Mouse (Mus musculus): Measurements from ENCODE around the gene Ccr5.
"Not testable (repeated sequence)": the region's sequence is repeated elsewhere in the genome, so short reads cannot be mapped to it uniquely, and the experiment has no call there.

Gene Ccr5

GRCm38 (mm10) chr9:124121387-124122184, at the start of gene Ccr5:
Ccr5 (plus strand) TSS chr9:124121543.
- in situ Hi-C loops (cut with MboI, MseI) = no loop called here

DNA sequence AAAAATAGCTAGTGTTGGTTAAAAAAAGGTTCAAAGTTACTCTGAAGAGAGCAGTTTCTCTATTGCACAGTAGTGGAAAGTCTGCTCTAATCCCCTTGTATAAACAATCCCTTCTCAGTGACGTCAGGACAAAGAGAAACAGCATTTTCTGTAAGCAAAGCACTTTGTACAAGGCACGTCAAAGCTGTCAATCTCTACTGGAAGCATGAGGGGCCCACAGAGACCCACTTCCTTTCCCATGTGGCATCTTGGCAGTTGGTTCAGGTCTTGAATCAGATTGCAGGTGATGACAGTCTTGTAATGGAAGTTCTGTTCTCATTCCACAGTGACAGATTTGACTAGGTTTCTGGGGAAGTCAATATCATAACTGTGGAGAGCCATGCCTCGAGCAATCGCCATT, 41.5 kb upstream of the Ccr5 start:
- in situ Hi-C loops (cut with MboI, MseI) = no loop called here

GRCm38 (mm10) chr9:124080471-124080870, 40.9 kb upstream of the Ccr5 start:
- in situ Hi-C loops (cut with MboI, MseI) = not testable (repeated sequence)

DNA sequence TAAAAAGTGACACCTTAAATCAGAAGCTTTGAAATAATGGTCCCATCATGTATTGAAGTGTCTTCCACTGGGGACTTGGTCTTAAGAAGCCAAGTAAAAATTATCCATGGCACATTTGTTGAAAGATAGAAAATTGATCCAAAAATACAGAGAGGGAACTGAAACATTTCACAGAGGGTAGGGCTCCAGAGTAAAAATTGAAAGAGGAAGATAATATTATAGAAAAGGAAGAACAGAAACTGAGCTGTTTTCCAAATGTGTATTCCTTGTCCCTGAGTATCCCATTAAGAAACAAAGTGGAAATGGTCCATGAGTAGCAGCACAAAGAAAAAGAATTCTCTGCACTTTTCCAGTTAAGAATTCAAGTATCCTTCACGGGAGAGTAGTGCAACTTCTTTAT, 30.9 kb upstream of the Ccr5 start:
- in situ Hi-C loops (cut with MboI, MseI) = no loop called here

DNA sequence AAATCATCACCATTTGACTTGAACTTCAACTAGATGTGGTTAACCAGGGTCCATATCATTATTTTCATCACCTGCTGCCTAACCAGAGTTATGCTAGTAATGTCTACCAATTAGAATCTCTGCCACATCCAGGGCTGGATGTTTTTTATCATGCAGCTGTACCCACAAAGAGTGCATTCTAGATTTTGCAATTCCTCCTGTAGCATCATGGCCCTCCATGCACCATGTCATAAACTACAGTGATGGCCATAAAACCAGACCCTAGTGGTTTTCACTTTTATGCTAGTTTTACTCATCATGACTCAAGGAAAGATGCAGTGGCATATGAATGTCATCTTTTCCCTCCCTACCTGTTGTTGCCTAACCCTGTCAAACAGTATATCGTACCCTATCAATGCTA, 22.2 kb upstream of the Ccr5 start:
- in situ Hi-C loops (cut with MboI, MseI) = no loop called here

GRCm38 (mm10) chr9:124100357-124100756, 21.0 kb upstream of the Ccr5 start:
- in situ Hi-C loops (cut with MboI, MseI) = no loop called here

DNA sequence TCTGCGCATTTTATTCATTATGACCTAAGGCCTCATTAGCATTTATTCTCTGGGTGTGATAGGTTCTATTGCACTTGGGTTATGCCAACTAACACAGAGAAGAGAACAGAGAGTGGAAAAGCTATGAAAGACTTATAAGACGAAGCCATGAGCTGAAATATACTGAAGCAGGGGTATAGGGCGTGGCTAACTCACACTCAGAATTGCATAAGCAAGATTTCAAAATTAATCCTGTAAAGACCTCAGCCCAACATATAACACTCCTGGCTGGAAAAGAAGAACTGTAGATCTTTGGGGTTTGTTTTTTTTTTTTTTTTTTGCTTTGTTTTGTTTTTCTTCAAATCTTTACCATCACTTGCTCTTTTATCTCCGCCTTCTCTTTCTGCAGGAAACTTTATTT, 19.6 kb upstream of the Ccr5 start, which contains the start of gene Ccr2:
Gene Ccr2 (plus strand): TSS at position 228 of the 400 bp plus-strand sequence.
- in situ Hi-C loops (cut with MboI, MseI) = no loop called here

GRCm38 (mm10) chr9:124103199-124103598, 18.1 kb upstream of the Ccr5 start:
- in situ Hi-C loops (cut with MboI, MseI) = no loop called here

DNA sequence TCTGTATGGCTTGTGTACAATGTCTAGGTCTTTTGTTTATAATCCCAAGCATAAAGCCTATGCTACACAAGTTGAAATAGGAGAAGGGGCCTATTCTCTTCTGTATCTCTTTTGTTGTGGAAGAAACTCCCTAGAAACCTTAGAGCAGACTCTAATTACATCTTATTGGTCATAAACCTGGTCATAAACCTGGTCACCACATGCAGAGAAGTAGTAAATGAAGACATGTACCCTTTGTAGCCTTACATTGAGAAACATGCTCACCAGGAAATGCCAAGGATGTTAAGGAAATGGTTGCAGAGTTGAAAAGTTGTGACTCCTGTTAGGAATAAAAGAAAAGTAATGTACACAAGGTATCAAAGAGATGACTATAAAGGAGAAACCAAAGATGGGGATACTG, 16.1 kb upstream of the Ccr5 start:
- in situ Hi-C loops (cut with MboI, MseI) = no loop called here

DNA sequence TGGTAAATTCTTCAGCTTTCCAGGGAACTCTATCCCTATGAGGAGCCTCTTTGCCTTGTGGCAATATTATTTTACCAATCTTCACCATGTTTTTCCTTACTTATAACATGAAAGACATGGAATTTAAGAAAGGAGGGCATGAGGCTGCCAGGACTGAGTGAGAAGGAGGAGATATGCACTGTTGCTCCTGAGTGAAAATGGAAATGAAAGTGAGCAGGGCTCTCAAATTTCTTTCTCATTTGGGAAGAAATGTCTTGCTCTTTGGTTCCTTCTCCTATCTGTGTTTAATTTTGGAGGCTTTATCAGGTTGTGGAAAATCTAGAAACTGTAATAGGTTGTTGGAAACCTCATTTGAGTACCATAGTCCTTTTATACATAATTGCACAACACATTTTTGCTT, 14.1 kb upstream of the Ccr5 start:
- in situ Hi-C loops (cut with MboI, MseI) = no loop called here

DNA sequence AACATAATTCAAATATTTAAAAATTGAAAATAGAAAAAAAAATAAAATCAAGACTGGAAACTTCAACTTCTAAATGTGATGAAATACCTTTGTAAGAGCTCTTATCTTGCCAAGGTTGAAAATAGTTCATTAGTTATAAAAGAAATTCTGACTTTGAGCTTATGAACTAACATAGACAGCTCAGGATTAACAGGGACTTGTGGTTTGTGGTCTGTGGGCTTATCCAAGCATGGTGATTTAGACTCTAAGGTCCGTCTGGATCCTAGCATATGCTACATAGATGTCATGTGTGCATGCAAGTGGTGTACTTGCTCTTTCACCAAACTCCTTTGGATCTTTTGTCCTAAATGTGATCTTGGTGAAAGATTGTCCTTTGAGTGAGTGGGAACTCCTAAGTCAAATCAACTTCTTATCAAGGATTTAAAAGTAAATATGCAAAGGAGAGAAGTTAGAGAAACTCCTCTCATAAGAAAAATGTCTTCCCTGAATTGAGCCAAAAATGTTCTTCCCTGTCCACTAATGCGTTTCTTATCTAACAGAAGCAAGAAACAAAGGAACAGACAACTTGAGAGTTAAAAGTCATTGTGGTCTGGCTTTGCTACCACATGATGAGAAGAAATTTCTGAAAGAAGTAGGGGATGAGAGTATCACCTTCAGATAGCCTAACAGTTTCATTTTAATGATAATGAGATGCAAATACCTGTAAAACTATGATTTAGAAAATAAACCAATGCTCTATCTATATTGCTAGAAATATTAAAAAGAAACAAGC, 12.8 kb upstream of the Ccr5 start:
- in situ Hi-C loops (cut with MboI, MseI) = no loop called here

- in situ Hi-C loops (cut with MboI, MseI) = no loop called here
Observed at GRCm38 (mm10) chr9:124111997-124112396, 9.3 kb upstream of the Ccr5 start.

GRCm38 (mm10) chr9:124112591-124113239, 8.6 kb upstream of the Ccr5 start:
- in situ Hi-C loops (cut with MboI, MseI) = no loop called here

GRCm38 (mm10) chr9:124113777-124114176, 7.6 kb upstream of the Ccr5 start:
- in situ Hi-C loops (cut with MboI, MseI) = no loop called here

GRCm38 (mm10) chr9:124118489-124118888, 2.9 kb upstream of the Ccr5 start:
- in situ Hi-C loops (cut with MboI, MseI) = loop anchor here (5.0 kb wide), 1 partner anchor 71 kb away; no protein-coding TSS in a partner anchor

DNA sequence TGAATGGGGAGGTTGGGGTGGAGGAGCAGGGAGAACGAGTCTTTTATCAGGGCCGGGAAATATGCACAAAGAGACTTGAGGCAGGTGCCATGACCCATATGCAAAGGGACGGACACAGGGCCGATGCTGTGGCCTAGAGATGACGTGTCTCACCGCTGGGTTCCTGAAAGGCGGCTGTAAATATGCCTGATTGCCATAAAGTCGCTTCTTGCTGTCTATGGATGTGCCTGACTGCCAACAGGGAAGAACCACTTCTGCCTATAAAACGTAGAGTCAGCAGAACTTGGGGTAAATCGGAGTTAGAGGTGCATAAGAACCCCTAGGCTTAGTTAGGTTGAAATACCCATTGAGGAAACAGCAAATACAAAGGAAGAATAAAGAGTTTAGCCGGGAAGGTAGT, 4.2 kb downstream of the Ccr5 start:
- in situ Hi-C loops (cut with MboI, MseI) = loop anchor here (5.0 kb wide), 1 partner anchor 193 kb away; no protein-coding TSS in a partner anchor

DNA sequence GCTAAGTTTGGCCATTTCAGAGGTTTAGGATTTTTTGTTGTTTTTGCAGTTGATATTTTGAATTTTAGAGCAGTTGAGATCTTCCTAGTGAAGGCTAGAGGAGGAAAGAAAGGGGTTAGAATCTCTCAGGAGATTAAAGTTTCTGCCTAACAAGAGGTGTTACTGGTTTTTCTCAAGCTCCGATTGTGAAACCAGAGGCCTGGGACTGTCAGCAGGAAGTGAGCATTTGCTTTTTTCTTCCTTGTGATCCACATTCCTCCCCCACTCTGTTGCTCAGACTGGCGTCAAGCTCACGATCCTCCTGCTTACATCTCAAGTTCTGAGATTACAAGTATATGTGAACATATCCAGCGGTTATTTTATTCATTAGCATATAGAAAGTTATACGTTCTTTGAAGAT, 5.0 kb downstream of the Ccr5 start:
- in situ Hi-C loops (cut with MboI, MseI) = loop anchor here (5.0 kb wide), 1 partner anchor 194 kb away; no protein-coding TSS in a partner anchor

DNA sequence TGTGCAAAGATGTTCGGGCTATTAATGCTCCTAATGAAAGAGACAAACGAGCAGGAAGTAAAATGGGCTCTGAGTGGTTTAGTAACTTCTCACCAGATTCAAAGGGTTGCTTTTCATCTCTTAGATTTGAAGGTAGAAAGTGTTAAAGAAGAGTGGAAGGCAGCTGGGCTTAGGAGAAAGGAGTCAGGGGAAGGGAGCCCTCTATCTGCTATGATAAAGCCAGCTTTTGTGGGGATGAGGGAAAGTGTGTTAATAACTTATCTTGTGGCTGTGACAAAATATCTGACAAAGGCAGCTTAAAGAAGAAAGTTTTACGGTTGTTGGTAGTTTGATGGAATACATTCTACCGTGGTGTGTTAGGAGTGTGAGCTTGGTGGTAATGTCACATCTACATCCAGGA, 6.1 kb downstream of the Ccr5 start:
- in situ Hi-C loops (cut with MboI, MseI) = loop anchor here (5.0 kb wide), 1 partner anchor 195 kb away; no protein-coding TSS in a partner anchor

DNA sequence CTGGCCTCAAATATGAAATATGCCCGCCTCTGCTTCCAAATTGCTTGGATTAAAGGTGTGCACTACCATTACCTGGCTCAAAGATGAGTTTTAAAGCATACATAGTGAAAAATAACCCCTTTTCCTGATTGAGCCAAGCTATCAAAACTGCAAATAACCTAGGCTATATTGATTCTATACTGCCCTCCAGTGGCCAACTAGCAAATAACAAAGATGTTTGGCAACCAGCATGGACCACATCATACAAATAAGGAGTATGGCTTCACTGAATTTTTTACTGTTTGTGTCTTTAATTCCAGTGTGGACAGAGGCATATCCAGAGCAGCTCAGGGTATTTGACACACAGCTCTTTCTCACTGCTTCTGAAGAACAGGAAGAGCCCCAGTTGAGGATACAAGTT, 7.0 kb downstream of the Ccr5 start:
- in situ Hi-C loops (cut with MboI, MseI) = loop anchor here (5.0 kb wide), 1 partner anchor 196 kb away; no protein-coding TSS in a partner anchor

- in situ Hi-C loops (cut with MboI, MseI) = loop anchor here (5.0 kb wide), 1 partner anchor 266 kb away; no protein-coding TSS in a partner anchor
Observed at GRCm38 (mm10) chr9:124132899-124133298, 11.6 kb downstream of the Ccr5 start.

GRCm38 (mm10) chr9:124134919-124135318, 13.6 kb downstream of the Ccr5 start:
- in situ Hi-C loops (cut with MboI, MseI) = loop anchor here (5.0 kb wide), 1 partner anchor 268 kb away; no protein-coding TSS in a partner anchor

DNA sequence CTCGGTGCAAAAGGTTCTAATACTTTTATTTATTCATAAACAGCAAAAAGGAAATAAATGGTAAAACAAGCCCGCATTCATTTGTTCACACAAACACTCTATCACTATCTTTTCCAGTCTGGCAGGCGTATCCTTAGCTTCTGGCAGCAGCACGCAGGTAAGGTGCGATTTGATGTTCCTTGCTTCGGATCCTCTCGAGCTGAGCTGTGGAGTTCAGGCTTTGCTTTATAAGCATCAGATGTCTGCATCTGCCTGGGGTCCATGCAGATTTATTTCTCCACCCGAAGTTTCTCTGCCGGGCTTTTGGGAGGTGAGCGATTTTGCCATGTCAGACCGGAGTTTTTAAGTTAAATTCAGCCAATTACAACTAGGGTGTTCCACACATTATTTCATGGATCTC, 16.3 kb downstream of the Ccr5 start:
- in situ Hi-C loops (cut with MboI, MseI) = no loop called here

Measured in T-helper 2 cell (primary cell).